Mouse (Mus musculus) brown adipose tissue, adult 24 weeks (tissue): Measurements from ENCODE around the gene Lrrc7. TPM values are rescaled to one million over a fixed set of nuclear protein-coding genes. Genes with fewer than 3 reads are reported as not detected.

Experiments used
- H3K27ac ChIP-seq: fragments of 200-500 bp; replicated peaks from 2 replicates; pipeline ENCODE4 v1.5.1; 2012; ENCODE audit warnings: low read depth, mild to moderate bottlenecking, low read length
- H3K4me1 ChIP-seq: fragments of 200-500 bp; 2 replicates; pipeline ENCODE4 v1.6.1; 2012; ENCODE audit warnings: low read length, mixed read lengths; ENCODE audit not compliant: control insufficient read depth, insufficient read depth, insufficient read length
- H3K4me3 ChIP-seq: fragments of 200-500 bp; 2 replicates; pipeline ENCODE4 v1.5.1; 2012; ENCODE audit warnings: low read depth, mild to moderate bottlenecking, low read length, moderate library complexity; ENCODE audit not compliant: insufficient read depth
- polyA plus RNA-seq: library from polyadenylated mRNA; stranded (reverse); fragments of >200 nt; gene quantifications from 2 replicates; pipeline ENCODE4 v1.2.4, GENCODE M21; 2012; ENCODE audit not compliant: missing spikeins, insufficient read depth, insufficient read length

The Lrrc7 gene
- polyA plus RNA-seq, 1 experiment = not detected

GRCm38 (mm10) chr3:158093919-158094318, 468.1 kb downstream of the Lrrc7 start:
- H3K27ac ChIP-seq = no peak overlapping the region
- H3K4me1 ChIP-seq = no peaks in the 10 kb centered on the region
- no peak overlapping the region for H3K4me3 ChIP-seq

- Histone ChIP-seq H3K4me1 (no peaks in the 10 kb centered on the region), H3K4me3 (no peak overlapping the region), H3K27ac (no peak overlapping the region)
These were observed 470.4 kb downstream of the Lrrc7 start for GRCm38 (mm10) chr3:158091601-158092000.

DNA sequence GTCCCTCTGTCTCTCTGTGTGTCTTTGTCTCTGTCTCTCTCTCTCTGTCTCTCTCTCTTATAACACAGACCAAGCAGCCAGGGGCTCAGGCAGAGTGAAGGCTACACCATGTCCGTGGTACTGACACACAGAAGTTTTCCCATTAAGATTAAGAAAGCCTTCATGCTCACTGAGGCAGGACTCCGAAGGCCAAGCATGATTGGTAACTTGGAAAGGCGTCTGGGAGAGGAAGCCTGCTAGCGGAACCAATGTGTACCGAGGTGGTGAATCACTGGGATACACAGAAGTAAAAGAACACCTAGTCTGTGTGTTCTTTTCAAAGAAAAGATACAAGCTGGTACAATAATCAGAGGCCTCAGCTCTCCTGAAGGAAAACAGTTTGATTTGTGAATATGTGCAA, 484.2 kb downstream of the Lrrc7 start:
- Histone ChIP-seq H3K4me1 (no peaks in the 10 kb centered on the region), H3K4me3 (no peak overlapping the region), H3K27ac (no peak overlapping the region)

- Histone ChIP-seq H3K27ac (no peak overlapping the region), H3K4me1 (no peaks in the 10 kb centered on the region), H3K4me3 (no peak overlapping the region)
These were observed 484.6 kb downstream of the Lrrc7 start for GRCm38 (mm10) chr3:158077380-158077772.

- Histone ChIP-seq H3K27ac (no peak overlapping the region), H3K4me1 (no peaks in the 10 kb centered on the region), H3K4me3 (no peak overlapping the region)
These were observed 485.2 kb downstream of the Lrrc7 start for GRCm38 (mm10) chr3:158076685-158077379.

DNA sequence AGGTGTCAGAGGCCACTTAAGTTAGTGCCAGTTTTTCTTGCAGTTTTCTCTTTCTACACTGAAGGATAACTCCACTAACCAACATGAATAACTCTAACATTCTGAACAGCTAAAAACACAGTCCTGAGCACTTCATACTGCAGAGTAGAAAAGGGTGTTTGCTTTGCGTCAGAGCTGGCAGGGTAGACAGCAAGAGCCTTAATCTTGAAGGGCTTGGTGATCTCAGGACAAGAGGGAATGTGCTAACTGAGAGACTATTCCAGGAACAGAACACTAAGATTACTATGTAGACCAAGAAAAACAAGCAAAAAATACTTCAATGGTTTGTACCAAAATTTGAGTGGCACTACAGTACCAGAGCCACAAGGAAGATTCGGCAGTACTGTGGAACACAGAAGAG, 487.0 kb downstream of the Lrrc7 start:
- Histone ChIP-seq H3K4me1 (no peaks in the 10 kb centered on the region), H3K27ac (no peak overlapping the region), H3K4me3 (no peak overlapping the region)

DNA sequence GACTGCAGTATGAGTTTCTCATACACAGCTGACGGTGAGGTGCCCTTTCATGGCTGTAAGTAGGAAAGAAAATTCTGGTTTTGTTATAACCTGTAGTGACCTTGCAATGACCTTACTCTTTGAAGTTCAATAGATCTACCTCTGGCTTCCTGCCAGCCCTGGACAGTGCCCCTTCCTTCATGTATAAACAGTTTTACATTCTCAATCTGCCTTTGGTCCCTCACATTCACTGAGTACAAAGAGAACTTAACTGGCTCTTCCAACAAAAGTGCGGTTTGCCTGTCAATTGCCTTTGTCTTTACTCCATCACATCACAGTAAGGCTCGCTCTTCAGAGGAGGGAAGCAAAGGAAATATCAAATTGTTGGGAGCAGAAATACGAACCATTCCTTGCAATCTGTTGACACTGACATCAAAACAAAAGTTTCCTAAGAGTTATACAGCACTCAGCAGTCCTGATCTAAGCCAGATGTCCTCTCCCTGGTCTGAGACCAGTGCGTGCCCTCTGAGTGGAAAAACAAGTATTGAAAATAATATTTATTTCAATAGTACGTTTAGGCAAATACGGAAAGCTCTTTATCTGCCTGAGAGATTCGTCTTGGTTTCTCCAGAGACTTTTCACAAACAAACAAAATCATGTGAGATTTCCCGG, 493.3 kb downstream of the Lrrc7 start:
- Histone ChIP-seq H3K27ac (no peak overlapping the region), H3K4me1 (no peaks in the 10 kb centered on the region), H3K4me3 (no peak overlapping the region)

- Histone ChIP-seq H3K4me1 (no peaks in the 10 kb centered on the region), H3K4me3 (no peak overlapping the region), H3K27ac (no peak overlapping the region)
These were observed 494.1 kb downstream of the Lrrc7 start for GRCm38 (mm10) chr3:158067916-158068315.

DNA sequence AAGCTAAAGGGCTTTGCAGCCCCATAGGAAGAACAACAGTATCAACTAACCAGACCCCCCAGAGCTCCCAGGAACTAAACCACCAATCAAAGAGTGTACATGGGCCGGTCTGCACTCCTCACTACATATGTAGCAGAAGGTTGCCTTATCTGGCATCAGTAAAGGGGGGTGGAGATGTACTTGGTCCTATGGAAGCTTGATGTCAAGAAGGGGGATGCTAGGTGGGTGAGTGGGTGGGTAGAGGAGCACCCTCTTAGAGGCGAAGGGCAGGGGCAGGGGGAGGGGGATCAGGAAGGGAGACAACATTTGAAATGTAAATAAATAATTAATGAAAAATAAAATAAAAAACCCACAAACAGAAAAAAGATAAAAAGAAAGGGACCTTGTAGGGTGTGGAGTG, 496.8 kb downstream of the Lrrc7 start:
- no peak overlapping the region for H3K27ac ChIP-seq
- H3K4me3 ChIP-seq = no peak overlapping the region
- no peaks in the 10 kb centered on the region for H3K4me1 ChIP-seq

DNA sequence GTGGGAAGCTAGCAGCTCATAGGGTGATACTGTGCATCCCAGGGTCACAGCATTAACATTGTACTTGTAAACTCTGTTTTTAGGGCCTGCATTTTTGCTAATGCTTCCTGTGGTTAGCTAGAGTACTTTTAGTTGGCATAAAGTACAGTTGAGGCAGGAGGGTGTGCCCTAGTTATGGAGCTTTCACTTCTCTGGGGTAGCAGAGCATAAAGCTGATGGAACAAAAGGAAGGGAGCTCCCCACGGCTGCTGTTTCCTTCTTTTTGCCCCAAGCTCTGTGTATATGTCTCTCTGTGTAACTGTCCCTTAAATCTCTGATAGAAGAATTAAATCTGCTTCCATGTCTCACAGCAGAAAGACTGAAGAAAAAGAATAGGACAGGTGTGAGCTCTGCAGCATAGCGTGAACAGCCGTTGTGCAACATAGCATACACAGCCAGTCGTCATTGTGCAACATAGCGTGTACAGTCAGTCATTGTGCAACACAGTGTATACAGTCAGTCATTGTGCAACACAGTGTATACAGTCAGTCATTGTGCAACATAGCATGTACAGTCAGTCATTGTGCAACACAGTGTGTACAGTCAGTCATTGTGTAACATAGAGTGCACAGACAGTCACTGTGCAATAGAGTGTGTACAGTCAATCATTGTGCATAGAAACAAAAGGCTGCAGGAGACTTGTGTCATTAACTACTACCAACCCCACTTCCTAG, 500.1 kb downstream of the Lrrc7 start:
- Histone ChIP-seq H3K27ac (0 out of 2 replicates have a peak overlapping the region, but pooled peaks have one; percentile 2), H3K4me1 (no peaks in the 10 kb centered on the region), H3K4me3 (no peak overlapping the region)

- Histone ChIP-seq H3K4me3 (no peak overlapping the region), H3K27ac (0 out of 2 replicates have a peak overlapping the region, but pooled peaks have one; percentile 33), H3K4me1 (no peaks in the 10 kb centered on the region)
These were observed 501.3 kb downstream of the Lrrc7 start for GRCm38 (mm10) chr3:158060621-158061291.

DNA sequence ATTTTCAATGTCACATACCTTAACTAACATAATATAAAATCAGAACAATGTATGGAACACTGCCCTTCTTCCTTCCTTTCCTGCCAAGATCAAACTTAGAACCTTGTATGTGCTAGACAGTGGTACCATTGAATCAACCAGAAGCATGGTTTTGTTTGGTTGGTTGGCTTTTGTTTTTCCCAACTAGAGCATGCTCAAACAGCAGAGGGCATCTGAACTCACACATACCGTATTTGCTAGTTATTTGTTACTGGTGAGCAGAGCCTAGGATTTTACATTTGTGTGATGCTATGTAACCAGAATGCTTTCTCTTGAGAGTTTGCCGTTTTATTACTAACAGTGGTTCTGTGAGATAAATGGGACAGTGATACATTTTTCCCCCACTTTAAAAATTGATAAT, 512.5 kb downstream of the Lrrc7 start:
- H3K4me1 ChIP-seq = no peaks in the 10 kb centered on the region
- no peak overlapping the region for H3K27ac ChIP-seq
- H3K4me3 ChIP-seq = no peak overlapping the region

GRCm38 (mm10) chr3:158040755-158041154, 521.3 kb downstream of the Lrrc7 start:
- H3K4me1 ChIP-seq = no peaks in the 10 kb centered on the region
- no peak overlapping the region for H3K27ac ChIP-seq
- H3K4me3 ChIP-seq = no peak overlapping the region

DNA sequence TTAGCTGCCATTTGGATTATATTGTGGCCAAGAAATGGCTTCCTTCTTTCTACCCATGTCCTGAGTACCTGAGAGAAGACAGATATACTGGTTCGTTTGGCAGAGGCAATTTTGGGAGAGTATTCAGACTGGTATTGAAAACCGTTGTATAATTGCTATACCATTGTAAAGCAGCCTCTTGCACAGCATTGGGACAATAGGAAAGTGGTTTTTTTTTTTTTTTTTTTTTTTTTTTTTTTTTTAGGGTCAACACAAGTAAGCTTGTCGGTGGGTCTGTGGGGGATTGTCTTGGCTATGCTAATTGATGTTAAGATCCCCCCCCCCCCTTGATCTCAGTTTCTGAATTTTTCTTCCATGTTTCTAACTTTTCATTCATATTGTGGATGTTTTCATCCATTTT, 523.9 kb downstream of the Lrrc7 start:
- Histone ChIP-seq H3K4me3 (no peak overlapping the region; the same call in 1 of the 2 replicates), H3K4me1 (peaks cover 6% of the 10 kb centered on the region; the same call in 1 of the 2 replicates), H3K27ac (no peak overlapping the region)

- H3K27ac ChIP-seq = peak within 1 kb of the TSS; percentile 95
- H3K4me3 ChIP-seq = peak within 1 kb of the TSS; percentile 89
- H3K4me1 ChIP-seq = peaks cover 6% of the 10 kb centered on the region; the same call in 1 of the 2 replicates
These were observed 525.6 kb downstream of the Lrrc7 start, which contains the start of the genes Srsf11 and Lrrc40 for GRCm38 (mm10) chr3:158036329-158036988. Gene Srsf11, minus strand, starts transcription at chr3:158036639. Gene Lrrc40, plus strand, starts transcription at chr3:158036662.
